Mouse (Mus musculus): Measurements from ENCODE around the gene Ccdc12.

The Ccdc12 gene

GRCm38 (mm10) chr9:110684100-110684831, 28.0 kb downstream of the Ccdc12 start:
- TF ChIP-seq NANOG (IDR thresholded peaks at IDR 0.05; ENCODE audit: borderline replicate concordance, low read length) (no peak), CTCF (conservative IDR thresholded peaks at IDR 0.05; ENCODE audit: low read length) (no peak), POU5F1 (IDR thresholded peaks at IDR 0.05; ENCODE audit: borderline replicate concordance, low read length) (no peak)
- Histone ChIP-seq H3K27me3 (ENCODE audit: insufficient read depth, low read length) (no peaks in the 10 kb centered on the region), H3K4me1 (replicated peaks; ENCODE audit: low read depth, low read length) (peaks cover 82% of the 10 kb centered on the region), H3K4me3 (replicated peaks; ENCODE audit: low read length) (no peak overlapping the region), H3K9me3 (ENCODE audit: low read length) (no peaks in the 10 kb centered on the region), H3K36me3 (ENCODE audit: insufficient read depth, low read length) (peaks cover 21% of the 10 kb centered on the region)

- TF ChIP-seq POU5F1 (IDR thresholded peaks at IDR 0.05; ENCODE audit: borderline replicate concordance, low read length) (no peak), NANOG (IDR thresholded peaks at IDR 0.05; ENCODE audit: borderline replicate concordance, low read length) (no peak), CTCF (conservative IDR thresholded peaks at IDR 0.05; ENCODE audit: low read length) (no peak)
- Histone ChIP-seq H3K4me3 (replicated peaks; ENCODE audit: low read length) (0 out of 2 replicates have a peak overlapping the region, but pooled peaks have one; percentile 26), H3K27me3 (ENCODE audit: insufficient read depth, low read length) (no peaks in the 10 kb centered on the region), H3K36me3 (ENCODE audit: insufficient read depth, low read length) (peaks cover 14% of the 10 kb centered on the region), H3K9me3 (ENCODE audit: low read length) (no peaks in the 10 kb centered on the region), H3K4me1 (replicated peaks; ENCODE audit: low read depth, low read length) (peaks cover 78% of the 10 kb centered on the region)
These were observed 28.9 kb downstream of the Ccdc12 start for GRCm38 (mm10) chr9:110685187-110685586.

- peaks cover 75% of the 10 kb centered on the region for H3K4me1 ChIP-seq (replicated peaks; ENCODE audit: low read depth, low read length)
- no peaks in the 10 kb centered on the region for H3K27me3 ChIP-seq (ENCODE audit: insufficient read depth, low read length)
- peak overlapping the region; percentile 26; the same call in 1 of the 2 replicates for H3K4me3 ChIP-seq (replicated peaks; ENCODE audit: low read length)
- H3K9me3 ChIP-seq (ENCODE audit: low read length), result no peaks in the 10 kb centered on the region
- TF ChIP-seq NANOG (IDR thresholded peaks at IDR 0.05; ENCODE audit: borderline replicate concordance, low read length) (no peak), POU5F1 (IDR thresholded peaks at IDR 0.05; ENCODE audit: borderline replicate concordance, low read length) (no peak), CTCF (conservative IDR thresholded peaks at IDR 0.05; ENCODE audit: low read length) (no peak)
- peaks cover 16% of the 10 kb centered on the region for H3K36me3 ChIP-seq (ENCODE audit: insufficient read depth, low read length)
These were observed 29.3 kb downstream of the Ccdc12 start for GRCm38 (mm10) chr9:110685591-110685990.

- Histone ChIP-seq H3K4me1 (replicated peaks; ENCODE audit: low read depth, low read length) (peaks cover 66% of the 10 kb centered on the region), H3K4me3 (replicated peaks; ENCODE audit: low read length) (no peak overlapping the region), H3K9me3 (ENCODE audit: low read length) (no peaks in the 10 kb centered on the region), H3K27me3 (ENCODE audit: insufficient read depth, low read length) (no peaks in the 10 kb centered on the region), H3K36me3 (ENCODE audit: insufficient read depth, low read length) (peaks cover 25% of the 10 kb centered on the region)
- no peak for TF ChIP-seq POU5F1 (IDR thresholded peaks at IDR 0.05; ENCODE audit: borderline replicate concordance, low read length)
- no peak for TF ChIP-seq NANOG (IDR thresholded peaks at IDR 0.05; ENCODE audit: borderline replicate concordance, low read length)
- TF ChIP-seq CTCF (conservative IDR thresholded peaks at IDR 0.05; ENCODE audit: low read length), result no peak
These were observed 30.2 kb downstream of the Ccdc12 start for GRCm38 (mm10) chr9:110686472-110686871.

GRCm38 (mm10) chr9:110687061-110687460, 30.8 kb downstream of the Ccdc12 start:
- no peak for TF ChIP-seq NANOG (IDR thresholded peaks at IDR 0.05; ENCODE audit: borderline replicate concordance, low read length)
- no peak for TF ChIP-seq POU5F1 (IDR thresholded peaks at IDR 0.05; ENCODE audit: borderline replicate concordance, low read length)
- no peak for TF ChIP-seq CTCF (conservative IDR thresholded peaks at IDR 0.05; ENCODE audit: low read length)
- peaks cover 60% of the 10 kb centered on the region for H3K4me1 ChIP-seq (replicated peaks; ENCODE audit: low read depth, low read length)
- H3K4me3 ChIP-seq (replicated peaks; ENCODE audit: low read length), result no peak overlapping the region
- no peaks in the 10 kb centered on the region for H3K9me3 ChIP-seq (ENCODE audit: low read length)
- H3K27me3 ChIP-seq (ENCODE audit: insufficient read depth, low read length), result no peaks in the 10 kb centered on the region
- peaks cover 30% of the 10 kb centered on the region for H3K36me3 ChIP-seq (ENCODE audit: insufficient read depth, low read length)

- Histone ChIP-seq H3K36me3 (ENCODE audit: insufficient read depth, low read length) (peaks cover 37% of the 10 kb centered on the region), H3K9me3 (ENCODE audit: low read length) (no peaks in the 10 kb centered on the region), H3K4me1 (replicated peaks; ENCODE audit: low read depth, low read length) (peaks cover 54% of the 10 kb centered on the region), H3K4me3 (replicated peaks; ENCODE audit: low read length) (no peak overlapping the region), H3K27me3 (ENCODE audit: insufficient read depth, low read length) (no peaks in the 10 kb centered on the region)
- no peak for TF ChIP-seq CTCF (conservative IDR thresholded peaks at IDR 0.05; ENCODE audit: low read length)
- no peak for TF ChIP-seq POU5F1 (IDR thresholded peaks at IDR 0.05; ENCODE audit: borderline replicate concordance, low read length)
- no peak for TF ChIP-seq NANOG (IDR thresholded peaks at IDR 0.05; ENCODE audit: borderline replicate concordance, low read length)
These were observed 31.5 kb downstream of the Ccdc12 start for GRCm38 (mm10) chr9:110687846-110688245.

GRCm38 (mm10) chr9:110689261-110689779, 33.0 kb downstream of the Ccdc12 start:
- Histone ChIP-seq H3K36me3 (ENCODE audit: insufficient read depth, low read length) (peaks cover 52% of the 10 kb centered on the region), H3K4me1 (replicated peaks; ENCODE audit: low read depth, low read length) (peaks cover 40% of the 10 kb centered on the region), H3K27me3 (ENCODE audit: insufficient read depth, low read length) (no peaks in the 10 kb centered on the region), H3K9me3 (ENCODE audit: low read length) (no peaks in the 10 kb centered on the region), H3K4me3 (replicated peaks; ENCODE audit: low read length) (no peak overlapping the region)
- TF ChIP-seq NANOG (IDR thresholded peaks at IDR 0.05; ENCODE audit: borderline replicate concordance, low read length), result no peak
- no peak for TF ChIP-seq POU5F1 (IDR thresholded peaks at IDR 0.05; ENCODE audit: borderline replicate concordance, low read length)
- no peak for TF ChIP-seq CTCF (conservative IDR thresholded peaks at IDR 0.05; ENCODE audit: low read length)

- Histone ChIP-seq H3K27me3 (ENCODE audit: insufficient read depth, low read length) (no peaks in the 10 kb centered on the region), H3K4me1 (replicated peaks; ENCODE audit: low read depth, low read length) (peaks cover 25% of the 10 kb centered on the region), H3K4me3 (replicated peaks; ENCODE audit: low read length) (no peak overlapping the region), H3K36me3 (ENCODE audit: insufficient read depth, low read length) (peaks cover 73% of the 10 kb centered on the region), H3K9me3 (ENCODE audit: low read length) (no peaks in the 10 kb centered on the region)
- TF ChIP-seq CTCF (conservative IDR thresholded peaks at IDR 0.05; ENCODE audit: low read length) (no peak), POU5F1 (IDR thresholded peaks at IDR 0.05; ENCODE audit: borderline replicate concordance, low read length) (no peak), NANOG (IDR thresholded peaks at IDR 0.05; ENCODE audit: borderline replicate concordance, low read length) (no peak)
These were observed 39.0 kb downstream of the Ccdc12 start for GRCm38 (mm10) chr9:110695165-110695755.
